Mouse (Mus musculus) cerebellum, adult 9-10 months (tissue): Measurements from ENCODE around the gene Tnfrsf14.

ENCODE experiments used
- DNase-seq: peaks from one replicate; pipeline ENCODE4 v3.0.0; 2022

The Tnfrsf14 gene

GRCm38 (mm10) chr4:154873186-154873585, 55.2 kb downstream of the Tnfrsf14 start:
- no peak for DNase-seq
